Mouse (Mus musculus) liver, embryonic 14.5 days (tissue): Measurements from ENCODE around the gene Stxbp1.

Experiments used
- CTCF ChIP-seq: IDR thresholded peaks from 2 replicates; pipeline ENCODE4 v1.5.1; 2016; ENCODE audit warnings: antibody characterized with exemption, low read depth, control low read depth
- EP300 ChIP-seq: IDR thresholded peaks from 2 replicates; pipeline ENCODE4 v1.6.1; 2016; ENCODE audit warnings: antibody characterized with exemption, low read depth

GRCm38 (mm10) chr2:32751665-32752033, 95.4 kb downstream of the Stxbp1 start:
- TF ChIP-seq CTCF (no peak), EP300 (no peak)
